Mouse (Mus musculus) lung, embryonic 16.5 days (tissue): ENCODE measurements around the gene Kif1b. TPM values are rescaled to one million over a fixed set of nuclear protein-coding genes. Genes with fewer than 3 reads are reported as not detected.
"Not testable (repeated sequence)": the region's sequence is repeated elsewhere in the genome, so short reads cannot be mapped to it uniquely, and the experiment has no call there.

Experiments
- ATAC-seq: fragments of 200-750 bp; cut with Nextera tagmentation; 2 replicates; pipeline ENCODE4 v1.8.0; 2017; ENCODE audit warnings: low read depth, mild to moderate bottlenecking, moderate library complexity
- H3K27ac ChIP-seq: fragments of 300-500 bp; sonication (generic); 2 replicates; pipeline ENCODE4 v1.5.1; 2014; ENCODE audit warnings: mild to moderate bottlenecking, control low read depth, low read length
- H3K27me3 ChIP-seq: fragments of 300-500 bp; sonication (generic); 2 replicates; pipeline ENCODE4 v1.6.1; 2014; ENCODE audit warnings: low read depth, low read length, mixed read lengths; ENCODE audit not compliant: control insufficient read depth, insufficient read depth
- H3K36me3 ChIP-seq: fragments of 300-500 bp; sonication (generic); 2 replicates; pipeline ENCODE4 v1.6.1; 2014; ENCODE audit warnings: low read length; ENCODE audit not compliant: control insufficient read depth, insufficient read depth
- H3K4me1 ChIP-seq: fragments of 300-500 bp; sonication (generic); replicated peaks from 2 replicates; pipeline ENCODE4 v1.6.1; 2014; ENCODE audit warnings: low read length, mixed read lengths; ENCODE audit not compliant: control insufficient read depth, insufficient read depth
- H3K4me2 ChIP-seq: fragments of 300-500 bp; sonication (generic); 2 replicates; pipeline ENCODE4 v1.6.1; 2014; ENCODE audit warnings: low read depth, low read length, control low read depth
- H3K4me3 ChIP-seq: fragments of 300-500 bp; sonication (generic); 2 replicates; pipeline ENCODE4 v1.5.1; 2014; ENCODE audit warnings: mild to moderate bottlenecking, low read length, control low read depth
- H3K9ac ChIP-seq: fragments of 300-500 bp; sonication (generic); 2 replicates; pipeline ENCODE4 v1.6.1; 2014; ENCODE audit warnings: low read length, control low read depth
- H3K9me3 ChIP-seq: fragments of 300-500 bp; sonication (generic); 2 replicates; pipeline ENCODE4 v1.6.1; 2016; ENCODE audit warnings: low read length; ENCODE audit not compliant: control insufficient read depth
- WGBS: fragments of 180-500 bp; shearing (Covaris S2); extraction: QIAGEN DNeasy Blood & Tissue Kit; methylation state at CpG from one replicate; pipeline ENCODE4 v1.1.7; 2014; 5-methylcytosine and 5-hydroxymethylcytosine counted together
- polyA plus RNA-seq: library from polyadenylated mRNA; unstranded; fragments of >200 nt; fragmentation: Nextera tagmentation; extraction: Ambion mirVana; gene quantifications from 2 replicates; pipeline ENCODE4 v1.2.1, GENCODE M21; 2015

Gene Kif1b
- polyA plus RNA-seq, 1 experiment from 2014 or later: 32.5 TPM

DNA sequence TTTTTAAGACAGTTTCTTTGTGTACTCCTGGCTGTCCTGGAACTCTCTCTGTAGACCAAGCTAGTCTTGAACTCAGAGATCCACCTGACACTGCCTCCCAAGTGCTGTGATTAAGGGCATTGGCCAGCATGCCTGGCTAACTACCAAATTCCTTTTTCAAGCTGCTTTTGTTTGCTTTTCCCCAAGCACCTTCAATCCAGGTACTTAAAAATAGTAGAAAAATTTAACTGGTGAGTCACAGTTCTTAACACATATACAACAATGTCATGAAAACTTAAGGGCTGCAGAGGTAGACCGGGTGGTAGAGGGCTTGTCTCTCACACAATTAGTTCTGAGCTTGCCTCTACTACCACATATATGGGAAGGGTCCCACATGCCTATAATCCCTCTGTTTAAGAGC is 58.2 kb downstream of the Kif1b start:
- Histone ChIP-seq H3K27me3 (no peaks in the 10 kb centered on the region), H3K4me3 (no peak overlapping the region), H3K36me3 (peaks cover 26% of the 10 kb centered on the region), H3K9ac (no peak overlapping the region), H3K4me1 (no peaks in the 10 kb centered on the region), H3K27ac (0 out of 2 replicates have a peak overlapping the region, but pooled peaks have one; percentile 6), H3K9me3 (no peaks in the 10 kb centered on the region), H3K4me2 (no peak overlapping the region)
- ATAC-seq: peak; percentile 59
- WGBS: 64% methylated on average over 1 of the region's 1 CpGs

DNA sequence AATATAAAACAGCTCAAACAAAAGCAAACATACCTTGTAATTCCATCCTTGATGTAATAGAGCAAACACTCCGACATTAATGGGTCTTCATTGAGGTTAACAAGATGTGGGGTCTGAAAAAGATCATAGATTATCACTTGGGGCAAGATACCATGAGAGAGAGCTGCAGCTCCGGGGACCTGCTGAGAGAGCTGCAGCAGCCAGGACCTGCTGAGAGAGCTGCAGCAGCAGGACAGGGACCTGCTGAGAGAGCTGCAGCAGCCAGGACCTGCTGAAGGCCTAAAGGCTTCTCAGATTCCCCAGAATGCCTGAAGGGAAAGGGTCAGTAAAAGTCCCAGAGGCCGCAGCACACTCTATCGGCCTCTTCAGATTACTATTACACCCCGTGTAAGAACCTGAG is 59.7 kb downstream of the Kif1b start:
- H3K9me3 ChIP-seq: no peaks in the 10 kb centered on the region
- H3K27me3 ChIP-seq: no peaks in the 10 kb centered on the region
- no peak overlapping the region for H3K4me2 ChIP-seq
- H3K9ac ChIP-seq: no peak overlapping the region
- no peak for ATAC-seq
- H3K27ac ChIP-seq: no peak overlapping the region
- no peaks in the 10 kb centered on the region for H3K4me1 ChIP-seq
- WGBS: 65% methylated on average over 5 of the region's 5 CpGs
- no peak overlapping the region for H3K4me3 ChIP-seq
- H3K36me3 ChIP-seq: peaks cover 26% of the 10 kb centered on the region

DNA sequence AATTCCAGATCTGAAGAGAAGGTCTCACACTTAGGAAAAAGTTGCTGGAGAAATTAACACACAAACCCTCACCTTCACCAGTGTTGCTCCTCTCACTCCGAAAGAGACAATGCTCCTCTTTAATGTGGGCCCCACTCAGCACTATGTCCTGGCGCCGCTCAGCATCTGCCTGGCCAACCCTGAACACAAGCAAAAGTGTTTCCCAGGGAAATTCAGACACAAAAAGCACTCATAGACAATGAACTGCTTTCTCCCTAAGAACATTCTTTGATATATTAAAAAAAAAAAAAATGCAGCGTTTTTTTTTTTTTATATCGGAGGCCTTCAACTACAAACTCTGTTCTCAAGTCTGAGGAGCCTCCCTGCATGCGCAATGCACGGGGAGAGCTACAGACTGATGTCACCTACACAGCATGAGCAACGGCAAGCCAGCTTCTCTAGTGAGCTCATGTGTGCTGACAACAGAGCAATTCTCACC is 60.3 kb downstream of the Kif1b start:
- Histone ChIP-seq H3K4me1 (no peaks in the 10 kb centered on the region), H3K4me3 (no peak overlapping the region), H3K27me3 (no peaks in the 10 kb centered on the region), H3K9me3 (no peaks in the 10 kb centered on the region), H3K36me3 (peaks cover 26% of the 10 kb centered on the region), H3K27ac (no peak overlapping the region), H3K4me2 (no peak overlapping the region), H3K9ac (no peak overlapping the region)
- 67% methylated on average over 8 of the region's 8 CpGs for WGBS
- no peak for ATAC-seq

DNA sequence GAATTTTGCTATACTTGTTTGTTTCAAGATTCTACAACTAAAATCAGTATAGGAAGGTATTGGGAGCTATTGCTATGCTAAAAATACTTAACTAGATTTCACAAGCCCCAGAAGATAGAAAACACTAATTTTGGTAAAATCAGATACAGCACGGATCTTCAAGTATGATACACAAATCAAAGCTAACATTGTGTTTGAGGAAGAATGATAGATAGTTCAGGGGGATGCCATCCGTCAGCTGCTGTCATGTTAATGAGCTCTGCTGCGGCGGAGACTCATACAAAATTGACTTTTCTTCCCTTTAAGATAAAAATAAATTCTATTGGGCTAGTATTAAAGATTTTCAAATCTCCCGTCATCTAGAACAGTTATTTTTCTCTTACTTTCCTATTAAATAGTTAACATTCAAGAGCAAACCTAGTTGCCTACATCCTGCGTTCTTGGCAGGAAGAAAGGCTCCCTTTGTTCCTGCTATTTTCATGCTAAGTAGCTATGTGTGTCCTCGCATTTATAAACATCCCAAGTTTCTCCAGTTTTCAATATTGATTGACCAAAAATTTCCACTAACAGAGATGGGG is 60.8 kb downstream of the Kif1b start:
- Histone ChIP-seq H3K4me2 (no peak overlapping the region), H3K9me3 (no peaks in the 10 kb centered on the region), H3K4me1 (no peaks in the 10 kb centered on the region), H3K27ac (no peak overlapping the region), H3K9ac (no peak overlapping the region), H3K4me3 (no peak overlapping the region), H3K36me3 (peaks cover 24% of the 10 kb centered on the region), H3K27me3 (no peaks in the 10 kb centered on the region)
- WGBS: 61% methylated on average over 7 of the region's 7 CpGs
- ATAC-seq: no peak

DNA sequence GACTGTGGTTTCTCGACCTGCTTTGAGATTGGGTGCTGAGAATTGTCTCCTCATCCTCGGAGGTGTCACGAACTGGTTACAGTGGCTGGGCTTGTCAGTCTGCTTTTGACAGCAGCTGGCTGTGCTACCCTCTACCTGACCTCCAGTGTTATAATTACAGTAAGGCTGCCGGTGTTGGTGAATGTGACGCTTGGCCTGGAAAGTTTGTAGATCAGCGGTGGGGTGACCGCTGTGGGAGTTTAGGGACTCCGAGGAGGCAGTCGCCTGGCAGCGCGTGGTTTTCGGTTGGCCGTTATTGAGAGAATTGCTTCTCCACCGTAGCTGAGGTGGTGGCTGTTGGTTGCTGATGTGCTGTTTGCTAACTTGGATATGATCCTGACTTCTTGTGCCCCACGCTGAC is 70.5 kb downstream of the Kif1b start:
- Histone ChIP-seq H3K27me3 (no peaks in the 10 kb centered on the region), H3K4me2 (no peak overlapping the region), H3K4me1 (no peaks in the 10 kb centered on the region), H3K9me3 (no peaks in the 10 kb centered on the region), H3K36me3 (peaks cover 17% of the 10 kb centered on the region), H3K9ac (no peak overlapping the region), H3K4me3 (no peak overlapping the region), H3K27ac (no peak overlapping the region)
- 87% methylated on average over 15 of the region's 15 CpGs for WGBS
- no peak for ATAC-seq

DNA sequence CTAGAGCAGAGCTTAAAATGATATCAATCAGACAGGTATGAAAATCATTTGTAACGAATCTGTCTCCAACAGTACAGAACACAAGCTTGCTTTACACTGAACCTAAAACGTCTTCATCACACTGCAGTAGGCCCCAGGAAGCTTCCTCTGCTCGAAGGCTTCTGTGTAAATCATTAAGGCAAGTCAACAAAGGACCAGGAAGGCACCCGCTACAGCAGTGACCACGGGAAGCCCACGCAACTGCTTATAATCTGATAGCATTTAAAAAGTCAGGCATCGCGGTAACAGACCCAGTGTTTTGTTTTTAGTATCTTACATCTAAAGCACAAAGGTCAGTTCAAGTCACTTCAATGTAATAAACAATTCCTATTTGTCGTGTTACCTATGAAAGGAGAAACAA is 73.6 kb downstream of the Kif1b start:
- Histone ChIP-seq H3K9me3 (no peaks in the 10 kb centered on the region), H3K27me3 (no peaks in the 10 kb centered on the region), H3K9ac (no peak overlapping the region), H3K36me3 (peaks cover 17% of the 10 kb centered on the region), H3K27ac (no peak overlapping the region), H3K4me3 (no peak overlapping the region), H3K4me2 (no peak overlapping the region), H3K4me1 (no peaks in the 10 kb centered on the region)
- ATAC-seq: no peak
- WGBS: 47% methylated on average over 9 of the region's 9 CpGs

DNA sequence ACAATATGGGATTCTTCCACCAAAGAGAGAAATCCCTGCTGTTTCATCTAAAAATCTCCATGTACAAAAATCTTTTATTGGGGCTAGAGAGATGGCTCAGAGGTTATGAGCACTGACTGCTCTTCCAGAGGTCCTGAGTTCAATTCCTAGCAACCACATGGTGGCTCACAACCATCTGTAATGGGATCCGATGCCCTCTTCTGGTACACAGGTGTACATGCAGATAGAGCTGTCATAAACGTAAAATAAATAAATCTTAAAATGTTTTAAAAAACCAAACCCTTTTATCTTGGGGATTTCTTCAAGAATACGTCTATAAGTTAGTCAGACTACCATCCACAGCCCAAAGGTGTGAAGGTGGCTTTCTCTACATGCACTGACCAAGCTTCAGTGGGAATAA is 78.8 kb downstream of the Kif1b start:
- ATAC-seq, H3K27ac ChIP-seq, H3K4me2 ChIP-seq, H3K9ac ChIP-seq, H3K9me3 ChIP-seq, H3K4me1 ChIP-seq, H3K4me3 ChIP-seq, H3K27me3 ChIP-seq: not testable (repeated sequence)
- WGBS: 88% methylated on average over 3 of the region's 3 CpGs
- peaks cover 13% of the 10 kb centered on the region for H3K36me3 ChIP-seq

DNA sequence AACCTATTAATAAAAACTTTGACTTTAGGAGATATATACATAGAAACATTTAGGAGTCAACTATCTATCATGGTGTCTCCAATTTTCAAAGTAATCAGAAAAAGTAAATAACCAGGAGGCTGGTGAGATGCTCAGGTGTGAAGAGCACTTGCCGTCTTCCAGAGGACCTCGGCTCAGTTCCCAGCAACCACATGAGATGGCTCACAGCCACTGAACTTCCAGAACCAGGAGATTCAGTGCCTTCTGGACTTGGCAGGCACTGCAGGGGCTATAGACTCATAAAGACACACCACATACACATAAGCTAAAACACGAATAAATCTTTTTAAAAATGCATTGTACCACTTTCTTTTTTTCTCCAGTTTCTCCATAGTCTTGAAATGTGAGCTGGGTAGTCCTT is 79.2 kb downstream of the Kif1b start:
- H3K9ac ChIP-seq: no peak overlapping the region
- peaks cover 14% of the 10 kb centered on the region for H3K36me3 ChIP-seq
- no peaks in the 10 kb centered on the region for H3K27me3 ChIP-seq
- no peak overlapping the region for H3K27ac ChIP-seq
- 0 out of 2 replicates have a peak, but pooled peaks cover 2% of the 10 kb centered on the region for H3K9me3 ChIP-seq
- 89% methylated on average over 3 of the region's 3 CpGs for WGBS
- no peaks in the 10 kb centered on the region for H3K4me1 ChIP-seq
- no peak overlapping the region for H3K4me2 ChIP-seq
- no peak for ATAC-seq
- H3K4me3 ChIP-seq: no peak overlapping the region

DNA sequence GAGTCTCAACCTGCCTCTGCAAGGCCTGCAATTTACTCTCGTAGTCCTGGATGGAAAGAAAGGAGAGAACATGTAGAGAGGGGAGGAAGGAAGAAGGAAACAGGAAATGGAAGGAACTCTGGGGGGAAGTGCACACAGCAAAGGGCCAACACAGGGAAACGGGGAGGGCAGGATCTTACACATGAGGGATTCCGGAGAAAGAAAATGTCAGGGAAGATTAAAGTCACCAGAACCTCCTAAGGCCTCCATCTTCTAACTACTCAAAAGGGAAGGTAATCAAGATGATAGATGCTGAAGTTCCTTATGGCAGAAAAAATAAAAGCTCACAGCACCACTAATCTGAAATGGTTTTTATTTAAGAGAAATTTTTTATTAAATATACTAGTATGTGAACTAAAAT is 81.2 kb downstream of the Kif1b start:
- H3K4me2 ChIP-seq: no peak overlapping the region

DNA sequence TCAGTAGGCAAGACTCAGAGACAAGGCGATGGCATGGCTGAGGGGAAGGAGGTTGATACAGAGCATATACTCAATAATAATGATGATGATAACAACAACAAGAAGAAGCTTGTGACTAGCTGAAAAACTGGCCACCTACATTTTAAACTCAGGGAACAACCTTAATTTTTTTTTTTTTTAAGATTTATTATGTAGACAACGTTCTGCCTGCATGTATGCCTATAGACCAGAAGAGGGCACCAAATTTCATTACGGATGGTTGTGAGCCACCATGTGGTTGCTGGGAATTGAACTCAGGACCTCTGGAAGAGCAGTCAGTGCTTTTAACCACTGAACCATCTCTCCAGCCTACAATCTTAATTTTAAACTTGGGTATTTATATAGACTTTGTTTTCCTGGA is 84.0 kb downstream of the Kif1b start:
- no peak overlapping the region for H3K4me2 ChIP-seq
- WGBS: 93% methylated on average over 3 of the region's 3 CpGs
- ATAC-seq: no peak

More for the DNA sequence above, 81.2 kb downstream of the Kif1b start:
- Histone ChIP-seq H3K4me3 (no peak overlapping the region), H3K9me3 (0 out of 2 replicates have a peak, but pooled peaks cover 2% of the 10 kb centered on the region), H3K27ac (no peak overlapping the region), H3K4me1 (no peaks in the 10 kb centered on the region), H3K9ac (no peak overlapping the region), H3K27me3 (no peaks in the 10 kb centered on the region), H3K36me3 (peaks cover 25% of the 10 kb centered on the region)
- no peak for ATAC-seq
- 71% methylated on average over 3 of the region's 3 CpGs for WGBS

More for the DNA sequence above, 84.0 kb downstream of the Kif1b start:
- H3K4me1 ChIP-seq: no peaks in the 10 kb centered on the region
- H3K27ac ChIP-seq: no peak overlapping the region
- H3K4me3 ChIP-seq: no peak overlapping the region
- H3K9me3 ChIP-seq: 0 out of 2 replicates have a peak, but pooled peaks cover 2% of the 10 kb centered on the region
- no peak overlapping the region for H3K9ac ChIP-seq
- H3K36me3 ChIP-seq: peaks cover 30% of the 10 kb centered on the region
- H3K27me3 ChIP-seq: no peaks in the 10 kb centered on the region
